Mouse (Mus musculus) lung, embryonic 16.5 days (tissue): ENCODE data around the gene Shb. TPM values are rescaled to one million over a fixed set of nuclear protein-coding genes. Genes with fewer than 3 reads are reported as not detected.

ENCODE experiments used
- ATAC-seq: fragments of 200-750 bp; cut with Nextera tagmentation; 2 replicates; pipeline ENCODE4 v1.8.0; 2017; ENCODE audit warnings: low read depth, mild to moderate bottlenecking, moderate library complexity
- H3K27ac ChIP-seq: fragments of 300-500 bp; sonication (generic); 2 replicates; pipeline ENCODE4 v1.5.1; 2014; ENCODE audit warnings: mild to moderate bottlenecking, control low read depth, low read length
- H3K27me3 ChIP-seq: fragments of 300-500 bp; sonication (generic); 2 replicates; pipeline ENCODE4 v1.6.1; 2014; ENCODE audit warnings: low read depth, low read length, mixed read lengths; ENCODE audit not compliant: control insufficient read depth, insufficient read depth
- H3K36me3 ChIP-seq: fragments of 300-500 bp; sonication (generic); 2 replicates; pipeline ENCODE4 v1.6.1; 2014; ENCODE audit warnings: low read length; ENCODE audit not compliant: control insufficient read depth, insufficient read depth
- H3K4me1 ChIP-seq: fragments of 300-500 bp; sonication (generic); replicated peaks from 2 replicates; pipeline ENCODE4 v1.6.1; 2014; ENCODE audit warnings: low read length, mixed read lengths; ENCODE audit not compliant: control insufficient read depth, insufficient read depth
- H3K4me2 ChIP-seq: fragments of 300-500 bp; sonication (generic); 2 replicates; pipeline ENCODE4 v1.6.1; 2014; ENCODE audit warnings: low read depth, low read length, control low read depth
- H3K4me3 ChIP-seq: fragments of 300-500 bp; sonication (generic); 2 replicates; pipeline ENCODE4 v1.5.1; 2014; ENCODE audit warnings: mild to moderate bottlenecking, low read length, control low read depth
- H3K9ac ChIP-seq: fragments of 300-500 bp; sonication (generic); 2 replicates; pipeline ENCODE4 v1.6.1; 2014; ENCODE audit warnings: low read length, control low read depth
- H3K9me3 ChIP-seq: fragments of 300-500 bp; sonication (generic); 2 replicates; pipeline ENCODE4 v1.6.1; 2016; ENCODE audit warnings: low read length; ENCODE audit not compliant: control insufficient read depth
- WGBS: fragments of 180-500 bp; shearing (Covaris S2); extraction: QIAGEN DNeasy Blood & Tissue Kit; methylation state at CpG from one replicate; pipeline ENCODE4 v1.1.7; 2014; 5-methylcytosine and 5-hydroxymethylcytosine counted together
- polyA plus RNA-seq: library from polyadenylated mRNA; unstranded; fragments of >200 nt; fragmentation: Nextera tagmentation; extraction: Ambion mirVana; gene quantifications from 2 replicates; pipeline ENCODE4 v1.2.1, GENCODE M21; 2015

The Shb gene
- polyA plus RNA-seq, 1 experiment from 2014 or later, result 12.4 TPM

DNA sequence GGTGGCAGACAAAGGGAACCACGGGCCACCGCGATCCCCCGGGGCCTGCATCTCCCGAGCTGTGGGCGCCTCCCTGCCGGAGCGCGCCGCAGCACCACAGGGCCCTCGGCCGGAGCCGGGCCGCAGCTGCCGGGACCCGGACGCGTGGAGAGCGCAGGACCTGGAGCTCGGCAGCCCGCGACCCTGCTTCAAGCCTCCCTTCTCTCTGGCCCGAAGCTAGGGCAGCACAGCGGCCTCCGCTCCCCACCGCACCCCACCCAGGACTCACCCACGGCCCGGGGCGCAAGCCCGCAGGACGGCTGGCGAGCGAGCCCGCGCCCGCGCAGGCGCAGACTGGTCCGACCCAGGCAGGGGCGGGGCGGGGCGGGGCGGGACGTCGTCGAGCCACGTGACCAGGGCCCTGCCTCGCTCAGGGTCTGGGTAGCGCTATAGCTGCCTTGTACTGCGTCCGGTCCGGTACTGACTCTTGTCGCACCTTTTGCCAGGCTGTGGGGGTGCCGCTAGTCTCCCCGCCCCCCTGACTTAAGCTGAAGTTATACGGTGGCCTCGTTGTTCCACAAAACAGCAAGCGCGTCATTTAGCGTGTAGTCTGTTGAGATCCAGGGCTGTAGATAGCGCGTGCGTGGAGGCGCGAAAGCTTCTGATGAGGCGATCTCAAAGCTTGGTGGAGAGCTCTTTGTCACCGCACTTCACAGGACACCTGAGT is 123.7 kb downstream of the Shb start, which contains the start of gene Slc25a51:
TSS of gene Slc25a51 (minus strand) at position 340 of the 706 bp plus-strand sequence.
- under 1% methylated on average over 58 of the region's 67 CpGs for WGBS
- no peaks in the 10 kb centered on the region for H3K27me3 ChIP-seq
- peaks cover 14% of the 10 kb centered on the region for H3K4me1 ChIP-seq
- ATAC-seq, result peak; percentile 98
- peak within 1 kb of the TSS; percentile 95 for H3K9ac ChIP-seq
- peak within 1 kb of the TSS; percentile 95 for H3K27ac ChIP-seq
- H3K4me2 ChIP-seq, result peak within 1 kb of the TSS; percentile 78
- peaks cover 5% of the 10 kb centered on the region; the same call in 1 of the 2 replicates for H3K36me3 ChIP-seq
- H3K4me3 ChIP-seq, result peak within 1 kb of the TSS; percentile 77
- H3K9me3 ChIP-seq, result no peaks in the 10 kb centered on the region

DNA sequence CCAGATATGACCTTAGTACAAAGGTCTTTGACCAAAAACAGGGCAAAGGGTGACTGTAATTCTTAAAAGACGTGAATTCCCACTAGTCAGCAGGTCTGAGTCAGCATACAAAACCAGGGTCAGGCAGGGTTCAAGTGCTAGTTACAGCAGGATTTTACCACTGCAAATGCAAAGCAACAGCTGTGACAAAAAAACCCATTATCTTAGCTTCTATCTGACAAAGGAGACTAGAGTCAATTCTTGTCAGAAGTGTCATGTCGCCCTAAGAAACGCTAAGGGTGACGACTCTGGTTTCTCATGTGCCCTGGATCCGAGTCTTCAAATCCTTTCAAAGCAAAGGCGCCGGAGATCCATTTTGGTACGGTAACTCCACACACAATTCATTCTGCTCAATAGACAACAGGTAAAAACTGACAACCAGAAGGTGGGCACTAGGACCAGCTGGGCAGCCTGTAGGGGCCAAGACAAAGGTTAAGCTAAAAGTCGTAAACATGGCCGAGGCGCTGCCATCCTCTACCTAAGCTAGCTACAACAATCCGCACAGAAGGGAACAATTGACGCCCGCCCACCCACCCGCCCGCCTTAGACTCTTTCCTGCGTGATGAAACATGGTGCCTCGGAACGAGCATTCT is 124.5 kb downstream of the Shb start:
- peaks cover 7% of the 10 kb centered on the region; the same call in 1 of the 2 replicates for H3K36me3 ChIP-seq
- under 1% methylated on average over 19 of the region's 19 CpGs for WGBS
- peak overlapping the region; percentile 77 for H3K4me3 ChIP-seq
- H3K9me3 ChIP-seq, result no peaks in the 10 kb centered on the region
- H3K4me2 ChIP-seq, result peak overlapping the region; percentile 78
- ATAC-seq, result no peak
- H3K9ac ChIP-seq, result peak overlapping the region; percentile 95
- no peaks in the 10 kb centered on the region for H3K27me3 ChIP-seq
- H3K4me1 ChIP-seq, result peaks cover 21% of the 10 kb centered on the region
- peak overlapping the region; percentile 95 for H3K27ac ChIP-seq

DNA sequence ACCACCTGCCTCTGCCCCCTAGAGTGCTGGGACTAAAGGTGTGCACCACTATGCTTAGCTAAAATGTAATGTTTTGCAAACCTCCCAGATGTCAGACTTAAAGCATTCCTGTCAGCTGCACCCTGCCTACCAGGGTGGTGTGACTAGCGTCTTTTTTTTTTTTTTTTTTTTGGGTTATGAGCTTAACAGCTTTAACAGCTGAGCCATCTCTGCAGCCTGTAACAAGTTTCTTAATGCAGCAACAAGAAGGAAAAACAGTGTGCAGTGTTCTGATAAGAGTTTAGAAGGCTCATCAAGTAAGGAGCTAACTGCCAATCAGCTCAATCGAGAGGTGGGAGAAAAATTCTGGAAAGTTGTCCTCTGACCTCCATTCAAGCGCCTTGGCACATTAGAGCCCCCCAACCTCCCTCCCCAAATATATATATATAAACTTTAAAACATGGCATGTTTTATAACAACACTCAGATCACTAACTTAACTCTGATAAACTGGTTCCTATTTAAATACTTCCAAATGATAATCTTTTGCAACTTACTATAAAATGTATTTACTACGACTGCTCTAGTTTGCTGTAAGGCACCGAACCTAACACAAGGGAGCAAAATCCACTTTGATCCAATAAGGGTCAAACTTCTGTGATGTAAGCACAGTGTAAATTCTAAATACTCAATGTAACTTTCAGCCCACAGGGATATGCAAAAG is 125.1 kb downstream of the Shb start:
- peak overlapping the region; percentile 77 for H3K4me3 ChIP-seq
- H3K9me3 ChIP-seq, result no peaks in the 10 kb centered on the region
- no peaks in the 10 kb centered on the region for H3K27me3 ChIP-seq
- H3K27ac ChIP-seq, result no peak overlapping the region
- peak overlapping the region; percentile 95 for H3K9ac ChIP-seq
- no peak for ATAC-seq
- H3K4me1 ChIP-seq, result peaks cover 25% of the 10 kb centered on the region
- WGBS, result 34% methylated on average over 5 of the region's 5 CpGs
- H3K4me2 ChIP-seq, result peak overlapping the region; percentile 78
- peaks cover 8% of the 10 kb centered on the region; the same call in 1 of the 2 replicates for H3K36me3 ChIP-seq

DNA sequence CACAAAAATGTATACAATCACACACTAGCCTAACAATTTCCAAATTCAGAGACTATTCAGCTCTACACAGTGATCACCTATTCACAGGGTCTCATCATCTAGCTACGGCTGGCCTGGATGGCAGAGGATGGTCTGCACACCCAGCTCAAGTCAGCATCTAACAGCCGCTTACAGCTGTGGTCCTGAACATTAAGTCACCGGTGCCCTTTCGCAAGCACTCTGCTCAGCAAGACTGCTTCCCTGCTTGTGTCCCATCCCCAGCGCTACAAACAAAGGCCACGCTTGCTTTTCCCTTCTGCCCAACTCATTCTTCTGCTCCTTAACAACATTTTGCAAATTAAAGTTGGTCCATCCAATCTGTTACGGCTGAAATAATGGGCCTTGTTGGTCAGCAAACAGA is 125.9 kb downstream of the Shb start:
- no peak overlapping the region for H3K4me3 ChIP-seq
- no peaks in the 10 kb centered on the region for H3K9me3 ChIP-seq
- peak overlapping the region; percentile 29; the same call in 1 of the 2 replicates for H3K9ac ChIP-seq
- WGBS, result 77% methylated on average over 7 of the region's 7 CpGs
- peaks cover 25% of the 10 kb centered on the region for H3K4me1 ChIP-seq
- no peak overlapping the region for H3K27ac ChIP-seq
- H3K4me2 ChIP-seq, result peak overlapping the region; percentile 2; the same call in 1 of the 2 replicates
- no peak for ATAC-seq
- H3K36me3 ChIP-seq, result peaks cover 13% of the 10 kb centered on the region; the same call in 1 of the 2 replicates
- no peaks in the 10 kb centered on the region for H3K27me3 ChIP-seq

DNA sequence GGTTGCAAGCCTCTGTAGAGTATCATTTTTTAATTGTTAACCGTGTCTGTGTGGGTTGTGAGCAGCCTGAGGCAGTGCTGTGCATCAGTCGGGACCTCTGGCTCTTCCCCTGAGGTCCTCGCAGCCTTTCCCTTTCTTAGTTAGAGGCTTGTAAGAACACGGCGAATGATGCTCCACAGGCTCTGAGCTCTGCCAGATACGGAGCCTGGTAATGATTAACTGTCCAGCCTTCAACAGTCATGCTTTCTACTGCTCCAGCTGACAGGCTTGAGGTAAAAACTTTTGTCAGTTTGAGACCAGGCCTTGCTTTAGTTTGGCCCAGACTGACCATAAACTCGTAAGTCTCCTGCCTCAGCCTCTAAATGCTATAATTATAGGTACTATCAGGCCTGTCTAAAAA is 127.0 kb downstream of the Shb start:
- no peaks in the 10 kb centered on the region for H3K27me3 ChIP-seq
- no peak overlapping the region for H3K9ac ChIP-seq
- H3K9me3 ChIP-seq, result no peaks in the 10 kb centered on the region
- peaks cover 13% of the 10 kb centered on the region; the same call in 1 of the 2 replicates for H3K36me3 ChIP-seq
- peaks cover 25% of the 10 kb centered on the region for H3K4me1 ChIP-seq
- H3K4me3 ChIP-seq, result no peak overlapping the region
- no peak overlapping the region for H3K4me2 ChIP-seq
- 62% methylated on average over 7 of the region's 7 CpGs for WGBS
- no peak for ATAC-seq
- H3K27ac ChIP-seq, result no peak overlapping the region

DNA sequence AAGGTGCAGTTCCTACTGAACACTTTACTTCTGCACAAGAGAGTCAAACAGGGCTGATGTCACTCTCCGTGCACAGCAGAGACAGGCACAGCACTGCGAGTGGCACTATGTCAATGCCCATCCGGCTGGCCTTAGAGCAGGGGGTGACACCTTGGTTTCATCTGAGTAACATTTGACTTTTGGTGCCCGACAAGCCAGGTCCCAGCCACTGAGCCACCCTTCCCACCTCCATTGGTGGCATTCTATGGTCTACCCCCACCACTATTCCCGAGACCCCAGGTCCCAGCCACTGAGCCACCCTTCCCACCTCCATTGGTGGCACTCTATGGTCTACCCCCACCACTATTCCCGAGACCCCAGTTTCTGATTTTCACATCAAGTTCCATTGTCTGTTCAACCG is 128.2 kb downstream of the Shb start:
- 88% methylated on average over 7 of the region's 7 CpGs for WGBS
- Histone ChIP-seq H3K36me3 (peaks cover 20% of the 10 kb centered on the region), H3K9me3 (no peaks in the 10 kb centered on the region), H3K4me2 (no peak overlapping the region), H3K27ac (no peak overlapping the region), H3K27me3 (no peaks in the 10 kb centered on the region), H3K4me1 (peaks cover 25% of the 10 kb centered on the region), H3K4me3 (no peak overlapping the region), H3K9ac (no peak overlapping the region)
- no peak for ATAC-seq

DNA sequence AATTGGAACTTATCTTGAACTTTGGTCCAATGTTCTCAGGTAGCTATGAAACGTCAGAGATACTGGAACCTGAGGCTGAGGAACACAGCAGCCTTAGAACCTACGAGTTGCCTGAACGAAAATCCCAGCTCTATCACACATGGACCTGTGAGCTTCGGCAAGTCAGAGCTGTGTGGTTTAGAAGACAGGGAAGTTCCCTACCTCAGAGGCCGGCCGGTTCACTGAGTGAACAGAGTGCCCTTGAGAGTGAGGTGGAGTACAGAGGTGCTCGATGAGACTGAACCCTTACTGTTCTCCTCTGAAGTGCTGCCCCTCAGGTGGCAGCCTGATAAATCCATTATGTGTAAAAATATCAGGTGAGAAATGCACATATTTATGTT is 128.8 kb downstream of the Shb start:
- no peak for ATAC-seq
- Histone ChIP-seq H3K4me2 (no peak overlapping the region), H3K4me3 (no peak overlapping the region), H3K4me1 (peaks cover 25% of the 10 kb centered on the region), H3K36me3 (peaks cover 26% of the 10 kb centered on the region), H3K27me3 (no peaks in the 10 kb centered on the region), H3K9ac (no peak overlapping the region), H3K27ac (peak overlapping the region; percentile 58), H3K9me3 (no peaks in the 10 kb centered on the region)
- 71% methylated on average over 7 of the region's 7 CpGs for WGBS

DNA sequence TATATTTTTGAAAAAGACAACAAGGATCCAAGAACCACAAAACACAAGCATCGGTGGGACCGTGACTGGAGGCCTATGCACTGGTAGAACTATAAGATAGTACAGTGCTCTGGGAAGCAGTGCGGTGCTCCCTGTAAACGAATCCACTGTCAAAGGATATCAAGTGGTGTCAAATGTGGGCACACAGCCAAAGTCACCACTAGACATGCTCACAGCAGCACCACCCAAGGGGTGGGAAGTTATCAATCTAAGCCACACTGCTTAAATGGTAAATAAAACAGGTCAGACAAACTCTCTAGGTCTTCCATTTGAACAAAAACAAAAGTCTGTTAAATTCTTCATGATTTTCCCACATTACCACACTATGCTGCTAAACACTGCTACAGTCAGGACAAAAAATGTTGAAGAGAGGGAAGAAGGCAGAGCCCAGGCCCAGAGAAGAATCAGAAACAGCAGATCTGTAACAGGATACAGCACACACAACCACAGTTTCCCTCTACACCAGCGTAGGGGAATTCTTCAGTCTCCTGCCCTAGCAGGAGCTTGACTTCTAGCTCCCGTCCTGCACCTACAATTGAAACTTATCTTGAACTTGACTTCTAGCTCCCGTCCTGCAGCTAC is 129.3 kb downstream of the Shb start:
- no peak overlapping the region for H3K9ac ChIP-seq
- 54% methylated on average over 7 of the region's 7 CpGs for WGBS
- H3K27me3 ChIP-seq, result no peaks in the 10 kb centered on the region
- no peak overlapping the region for H3K4me3 ChIP-seq
- no peak overlapping the region for H3K4me2 ChIP-seq
- no peaks in the 10 kb centered on the region for H3K9me3 ChIP-seq
- H3K36me3 ChIP-seq, result peaks cover 27% of the 10 kb centered on the region
- peak; percentile 60 for ATAC-seq
- peaks cover 25% of the 10 kb centered on the region for H3K4me1 ChIP-seq
- peak overlapping the region; percentile 58 for H3K27ac ChIP-seq

DNA sequence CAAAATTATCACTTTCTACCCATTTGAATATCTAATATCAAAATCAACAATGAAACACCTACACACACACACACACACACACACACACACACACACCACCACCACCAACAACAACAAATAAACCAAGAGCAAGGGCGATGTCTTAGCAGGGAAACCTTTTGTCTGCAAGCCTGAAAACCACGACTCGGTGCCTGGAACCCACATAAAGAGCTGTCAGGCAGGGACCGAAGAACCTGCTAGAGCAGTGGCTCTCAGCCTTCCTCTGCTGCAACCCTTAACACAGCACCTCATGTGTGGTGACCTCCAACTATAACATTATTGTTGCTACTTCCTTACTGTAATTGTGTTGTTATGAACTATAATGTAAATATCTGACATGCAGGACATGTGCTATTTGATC is 130.0 kb downstream of the Shb start:
- H3K4me1 ChIP-seq, result peaks cover 21% of the 10 kb centered on the region
- no peaks in the 10 kb centered on the region for H3K27me3 ChIP-seq
- no peak overlapping the region for H3K4me2 ChIP-seq
- no peak for ATAC-seq
- WGBS, result 74% methylated on average over 4 of the region's 4 CpGs
- H3K27ac ChIP-seq, result no peak overlapping the region
- H3K4me3 ChIP-seq, result no peak overlapping the region
- peaks cover 30% of the 10 kb centered on the region for H3K36me3 ChIP-seq
- H3K9me3 ChIP-seq, result no peaks in the 10 kb centered on the region
- no peak overlapping the region for H3K9ac ChIP-seq
